Mouse (Mus musculus): Measurements from ENCODE around the gene Dnm3.

Dnm3 gene

DNA sequence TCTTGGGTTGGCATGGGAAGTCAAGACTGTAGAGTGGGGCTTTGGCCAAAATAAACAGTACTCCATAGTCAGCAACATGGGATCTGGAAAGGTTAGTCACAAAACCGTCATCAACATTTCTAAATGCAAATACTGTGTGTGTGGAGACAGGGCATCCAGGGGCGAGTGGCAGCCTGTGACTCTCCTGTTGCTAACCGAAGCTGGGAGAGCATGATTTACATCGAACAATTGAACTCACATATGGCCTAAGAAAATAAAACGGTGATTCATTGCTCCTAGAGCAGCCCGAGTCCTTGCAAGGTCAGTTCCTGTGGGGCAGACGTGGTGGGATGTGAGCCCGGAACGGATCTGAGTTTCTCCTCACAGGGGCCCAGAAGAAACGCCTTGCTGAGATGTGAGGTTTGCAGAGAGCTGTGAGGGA lies 401.2 kb downstream of the Dnm3 start:
- no peak for DNase-seq (ENCODE audit: low spot score in 2 of 2)

DNA sequence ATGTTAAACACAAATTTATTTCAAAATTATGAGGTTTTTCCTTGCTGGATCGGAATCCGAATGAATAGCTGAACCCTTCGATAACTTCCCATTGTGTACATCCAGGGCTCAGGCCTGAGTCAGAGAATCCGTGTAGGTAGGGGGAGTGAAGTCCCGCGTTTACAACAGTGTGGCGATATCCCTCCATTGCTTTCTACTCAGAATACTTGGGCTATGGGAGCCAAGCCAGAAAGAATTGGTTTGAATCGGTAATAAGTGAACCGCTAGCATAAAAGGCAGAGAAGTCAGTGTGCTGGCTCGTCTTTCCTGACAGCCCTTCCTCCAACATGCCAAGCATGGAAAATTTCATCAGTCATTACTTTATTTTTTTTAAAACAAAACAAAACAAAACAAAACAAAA lies 402.0 kb downstream of the Dnm3 start:
- no peak for DNase-seq (ENCODE audit: low spot score in 2 of 2)

DNA sequence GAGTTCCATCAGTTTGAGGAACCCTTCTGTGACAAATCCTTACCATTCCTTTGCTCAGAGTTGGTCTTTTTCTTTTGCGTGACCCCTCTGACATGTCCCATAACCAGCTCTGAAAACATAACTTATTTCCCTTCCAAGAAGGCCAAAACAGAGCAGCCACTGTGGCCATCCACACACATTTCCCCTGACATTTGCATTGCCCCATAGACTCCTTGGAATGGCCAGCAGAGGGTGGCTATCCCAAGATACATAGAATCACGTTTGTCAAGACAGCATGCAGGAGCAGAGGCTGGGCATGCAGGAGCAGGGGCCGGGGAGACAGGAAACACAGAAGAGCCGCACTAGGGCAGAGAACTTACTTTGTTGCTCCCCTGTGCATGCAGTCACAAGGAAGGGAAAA lies 402.4 kb downstream of the Dnm3 start:
- DNase-seq (ENCODE audit: low spot score in 2 of 2): no peak

DNA sequence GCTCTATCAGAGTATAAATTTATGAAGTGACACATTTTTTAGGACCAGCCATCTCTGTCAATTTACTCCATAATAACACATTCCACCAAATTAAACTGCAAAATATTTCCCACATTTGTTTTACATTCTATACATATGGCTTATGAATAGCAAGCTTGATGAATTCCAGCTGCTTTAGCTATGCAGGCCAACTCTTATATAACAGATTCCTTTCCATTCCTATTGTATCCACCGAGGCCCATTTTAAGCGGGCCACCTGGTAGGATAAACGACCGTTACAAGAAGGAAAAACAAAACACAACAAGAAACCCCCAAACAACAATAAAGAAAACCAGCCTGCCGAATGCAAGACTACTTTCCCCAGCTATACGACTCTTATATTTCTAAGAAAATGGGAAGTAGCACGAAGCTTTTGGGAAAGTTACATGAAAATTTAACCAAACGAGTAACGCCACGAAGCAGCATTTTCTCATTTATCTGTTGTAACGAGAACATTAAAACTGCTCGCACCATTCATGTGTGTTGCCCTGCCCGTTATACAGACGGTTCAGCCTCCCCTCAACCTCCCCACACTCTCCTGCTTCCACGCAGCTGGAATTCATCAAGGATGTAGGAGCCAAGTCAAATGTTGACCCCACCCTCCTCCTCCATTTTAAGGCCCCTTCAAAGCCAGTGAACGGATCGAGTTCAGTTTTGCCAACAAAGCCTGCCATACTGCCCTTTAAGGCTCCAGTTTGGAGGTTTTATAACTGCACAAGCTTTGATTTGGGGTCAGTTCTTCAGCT lies 403.0 kb downstream of the Dnm3 start:
- DNase-seq (ENCODE audit: low spot score in 2 of 2): no peak

DNA sequence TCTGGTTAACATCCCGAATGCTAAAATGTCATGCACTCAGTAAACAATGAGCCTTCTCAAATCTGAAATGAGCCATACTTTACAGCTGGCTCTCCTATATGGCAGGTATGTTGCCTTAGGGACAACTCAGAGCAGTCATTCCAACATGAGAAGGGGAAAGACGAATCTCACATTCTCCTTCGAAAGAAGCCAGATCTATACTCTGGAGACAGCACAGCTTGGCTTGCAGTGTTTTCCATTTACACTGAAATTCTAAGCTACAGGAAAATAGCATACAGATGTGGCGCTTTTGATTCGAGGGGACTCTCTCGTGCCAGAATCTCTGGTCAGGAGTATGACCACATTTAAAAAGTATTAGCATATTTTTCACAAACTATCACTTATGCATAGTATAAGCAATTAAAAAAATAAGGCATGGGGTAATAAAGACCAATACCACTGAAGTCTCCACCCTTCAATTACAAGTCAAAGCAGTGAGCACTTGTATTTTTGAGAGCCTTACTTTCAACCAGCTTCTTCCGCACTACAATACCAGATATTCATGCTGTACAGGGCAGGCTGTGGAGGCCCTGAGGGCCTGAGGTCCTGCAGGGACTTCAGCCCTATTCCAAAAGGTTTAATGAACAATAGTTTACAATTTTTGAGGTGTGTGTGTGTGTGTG lies 404.8 kb downstream of the Dnm3 start:
- DNase-seq (ENCODE audit: low spot score in 2 of 2): no peak

DNA sequence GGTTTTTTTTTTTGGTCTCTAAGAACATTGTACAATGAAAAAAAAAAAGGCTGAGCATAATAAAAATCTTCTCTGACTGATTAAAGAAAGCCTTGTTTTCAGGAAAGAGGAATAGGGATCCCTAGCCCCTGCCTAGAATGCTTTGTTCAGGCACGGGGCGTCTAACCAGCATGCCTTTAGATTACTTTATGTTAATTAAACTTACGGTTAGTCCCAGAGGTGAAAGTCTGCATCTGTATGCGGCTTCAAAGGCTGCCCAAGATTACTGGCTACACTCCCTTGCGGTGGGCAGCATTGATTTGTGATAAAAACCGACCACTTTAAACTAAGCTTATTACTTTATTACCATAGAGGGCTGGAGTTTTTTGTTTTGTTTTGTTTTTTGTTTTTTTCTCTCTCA lies 424.2 kb downstream of the Dnm3 start:
- DNase-seq (ENCODE audit: low spot score in 2 of 2): no peak

DNA sequence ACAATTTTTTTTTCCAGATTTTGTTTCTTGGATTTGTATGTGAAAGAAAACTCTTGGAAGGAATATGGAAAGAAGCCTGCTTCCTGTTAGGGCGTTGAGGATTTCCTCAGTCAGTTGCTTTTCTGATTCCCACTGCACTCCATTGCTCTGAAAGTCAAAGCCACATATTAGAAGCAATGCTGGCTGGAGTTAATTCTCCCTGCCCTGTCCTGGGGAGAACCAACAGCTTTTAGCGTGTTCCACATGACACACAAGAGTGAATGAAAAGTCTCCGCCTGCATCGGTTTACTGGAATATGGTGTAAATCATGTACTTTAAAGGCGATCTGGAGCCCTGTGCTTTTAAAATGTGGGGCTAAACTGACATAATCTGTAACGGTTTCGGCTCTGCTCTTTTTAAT lies 424.6 kb downstream of the Dnm3 start:
- DNase-seq (ENCODE audit: low spot score in 2 of 2): no peak

DNA sequence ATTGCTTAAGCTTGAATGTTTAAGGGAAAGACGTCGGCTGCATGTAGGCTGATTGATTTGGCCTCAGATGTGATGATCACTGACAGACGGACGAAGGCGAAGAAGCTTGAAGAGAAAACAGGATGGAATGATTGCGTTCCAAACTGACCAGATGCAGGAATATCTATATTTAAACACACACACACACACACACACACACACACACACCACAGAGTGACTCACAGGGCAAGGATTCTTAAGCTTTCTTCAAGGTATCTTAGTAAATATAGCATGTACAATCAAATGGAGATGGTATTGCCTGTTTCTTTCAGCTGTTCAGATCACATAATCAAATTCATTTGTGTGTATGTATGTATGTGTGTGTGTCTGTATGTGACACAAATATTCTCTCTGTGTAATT lies 425.1 kb downstream of the Dnm3 start:
- no peak for DNase-seq (ENCODE audit: low spot score in 2 of 2)

DNA sequence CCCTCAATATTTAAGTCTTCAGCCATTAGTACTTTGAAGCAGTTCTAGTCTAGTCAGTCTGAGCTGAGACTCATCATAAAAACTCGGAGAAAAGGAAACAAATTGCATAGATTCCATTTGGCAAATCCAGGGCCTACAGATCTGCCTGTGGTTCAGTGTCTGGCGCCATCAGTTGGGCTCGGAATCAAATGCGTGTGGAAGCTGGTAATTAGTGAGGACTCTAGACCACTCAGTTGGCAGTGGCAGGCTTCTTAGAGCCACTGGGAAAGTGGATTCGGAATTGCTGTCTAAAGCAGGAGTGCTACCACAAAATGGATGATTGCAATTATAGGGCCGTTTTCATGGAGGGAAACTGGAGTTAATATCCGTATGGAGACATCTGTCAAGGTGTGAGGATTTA lies 425.7 kb downstream of the Dnm3 start:
- DNase-seq (ENCODE audit: low spot score in 2 of 2): no peak

DNA sequence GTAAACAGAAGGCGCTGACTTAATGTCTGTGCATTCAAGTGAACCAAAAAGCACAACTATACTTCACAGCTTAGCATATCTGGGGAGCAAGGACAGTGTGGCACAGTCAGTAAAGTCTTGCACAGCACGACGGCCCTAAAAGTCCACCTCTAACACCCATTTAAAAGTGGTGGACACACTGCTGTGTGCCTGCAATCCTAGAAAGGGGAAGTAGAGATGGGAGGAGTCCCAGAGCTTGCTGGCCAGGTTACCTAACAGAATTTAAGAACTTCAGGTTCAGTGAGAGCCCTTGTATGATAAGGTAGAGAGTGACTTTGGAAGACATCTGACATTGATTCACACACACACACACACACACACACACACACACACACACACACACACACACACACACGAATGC lies 426.1 kb downstream of the Dnm3 start:
- no peak for DNase-seq (ENCODE audit: low spot score in 2 of 2)

DNA sequence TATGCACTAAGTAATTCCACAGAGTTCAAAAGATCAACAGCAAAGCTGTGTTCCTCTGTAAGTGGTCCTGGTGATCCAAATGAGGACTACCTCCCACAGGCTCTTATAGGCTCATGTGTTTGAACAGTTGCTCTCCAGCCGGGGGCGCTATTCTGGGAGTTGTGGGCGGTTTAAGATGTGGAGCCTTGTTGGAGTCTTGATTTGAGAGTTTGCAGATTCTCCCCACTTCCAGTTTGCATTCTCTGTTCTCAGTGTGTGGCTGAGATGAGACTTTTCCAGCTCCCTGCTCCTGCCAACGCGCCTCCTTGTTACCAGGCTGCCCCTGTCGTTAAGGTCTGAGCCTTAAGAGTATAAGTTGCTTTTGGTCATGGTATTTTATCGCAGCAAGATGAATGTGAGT lies 430.2 kb downstream of the Dnm3 start:
- DNase-seq (ENCODE audit: low spot score in 2 of 2): no peak

DNA sequence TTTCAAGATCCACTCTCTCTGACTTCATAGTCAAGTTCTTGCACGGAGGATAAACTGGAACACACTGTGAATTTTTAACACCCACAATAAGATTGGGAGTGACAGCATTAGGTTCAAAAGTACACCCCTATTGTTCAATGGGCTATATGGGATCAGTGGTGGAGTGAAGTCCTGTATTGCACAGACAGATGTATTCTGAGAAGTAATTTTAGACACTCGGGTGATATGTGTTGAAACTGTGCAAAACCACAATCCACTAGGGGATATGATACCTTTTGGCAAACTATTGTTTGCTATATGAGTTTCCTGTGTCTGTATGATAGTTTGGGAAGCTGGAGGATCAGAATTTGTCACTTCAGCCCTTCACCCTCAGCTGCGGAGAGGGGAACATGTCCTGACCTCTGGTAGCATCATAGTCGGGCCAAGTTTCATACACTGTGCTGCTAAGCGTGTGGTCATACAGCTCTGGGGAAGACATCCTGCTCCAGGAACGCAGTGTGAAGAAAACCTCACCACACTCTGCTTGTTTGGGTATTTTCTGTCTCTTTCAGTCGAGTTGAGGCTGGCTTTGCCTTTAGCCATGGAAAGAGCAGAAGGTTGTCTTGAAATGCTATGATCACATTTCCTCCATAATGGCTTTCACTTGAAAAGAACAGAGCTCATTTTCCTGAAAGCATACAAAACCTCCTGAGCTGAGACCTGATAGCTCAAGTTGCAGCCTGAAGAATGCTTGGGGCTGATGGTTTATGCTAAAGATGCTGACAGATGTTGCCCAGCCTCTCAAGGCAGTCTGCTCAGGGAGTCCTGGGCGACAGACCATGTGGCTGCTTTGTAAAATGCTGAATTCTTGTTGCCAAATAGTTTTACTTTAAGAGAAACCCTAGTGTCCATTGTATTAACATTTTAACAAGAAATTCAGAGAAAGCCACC lies 433.8 kb downstream of the Dnm3 start:
- no peak for DNase-seq (ENCODE audit: low spot score in 2 of 2)

DNA sequence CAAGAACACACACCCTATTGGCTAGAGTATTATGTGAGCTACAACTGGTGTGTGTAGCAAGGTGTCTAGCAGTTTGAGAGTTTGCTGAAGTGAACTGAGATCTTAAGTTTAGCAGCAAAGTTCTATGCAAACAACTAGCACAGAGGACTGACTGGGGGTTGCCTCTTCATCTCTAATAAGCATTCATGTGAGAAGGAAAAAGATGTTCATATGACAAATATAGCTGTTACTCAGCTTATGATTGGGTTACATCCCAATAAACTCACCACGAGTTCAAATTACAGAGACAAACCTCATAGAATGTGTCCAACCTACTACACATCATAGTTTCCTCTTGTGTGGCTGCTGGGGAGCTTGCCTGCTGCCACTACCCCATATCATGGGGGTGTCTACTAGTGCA lies 434.6 kb downstream of the Dnm3 start:
- no peak for DNase-seq (ENCODE audit: low spot score in 2 of 2)

DNA sequence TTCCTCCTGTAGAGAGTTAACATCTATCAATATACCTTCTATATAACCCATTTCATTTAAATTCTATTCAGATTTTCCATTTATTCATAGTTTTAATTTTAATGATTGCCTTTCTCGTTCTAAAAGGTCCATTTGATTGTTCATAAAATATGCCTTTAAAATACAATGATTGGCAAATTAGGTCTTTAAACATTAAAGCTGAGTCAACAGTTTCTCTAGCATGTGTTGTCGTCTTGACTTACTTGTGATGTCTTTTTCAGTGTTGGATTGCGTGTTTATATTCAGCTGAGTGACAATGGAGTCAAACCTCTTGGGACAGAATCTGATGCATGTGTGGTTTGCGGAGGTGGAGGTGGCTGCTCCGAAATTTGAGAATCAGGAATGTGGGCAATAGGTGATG lies 435.4 kb downstream of the Dnm3 start:
- DNase-seq (ENCODE audit: low spot score in 2 of 2): no peak

DNA sequence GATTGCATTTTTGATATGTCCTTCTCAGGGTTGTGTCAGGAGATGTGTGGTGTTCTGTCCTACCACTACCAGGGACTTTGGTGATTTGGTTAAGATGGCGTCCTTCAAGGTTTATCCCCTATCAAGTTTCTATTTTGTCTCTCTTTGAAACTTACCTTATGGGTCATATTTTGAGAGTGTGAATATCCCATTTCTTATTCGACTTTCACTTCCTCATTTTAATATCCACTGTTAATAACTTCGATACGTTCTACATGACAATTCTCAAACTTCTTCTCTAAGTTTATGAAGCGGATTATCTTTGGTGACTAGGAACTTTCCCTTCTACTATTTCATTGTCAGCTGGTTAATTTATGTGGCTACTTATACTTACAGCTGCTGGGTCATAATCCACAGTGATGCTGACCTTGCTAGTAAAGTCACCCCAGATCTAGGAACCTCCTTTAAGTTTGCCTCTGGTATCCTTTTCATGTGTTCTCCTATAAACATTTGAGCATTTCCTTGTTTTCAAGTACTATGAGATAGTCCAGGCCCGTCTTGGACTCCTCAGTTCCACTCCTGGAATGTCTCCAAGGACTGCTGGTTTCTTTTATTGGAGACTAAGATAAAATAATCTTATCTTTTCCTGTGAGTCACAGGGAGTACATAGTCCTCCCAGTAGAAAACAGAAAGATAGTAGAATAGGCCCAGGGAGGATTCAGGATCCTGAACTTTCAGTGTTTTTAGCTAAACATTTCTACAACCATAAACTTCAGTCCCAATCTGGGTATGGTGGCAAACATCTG lies 437.2 kb downstream of the Dnm3 start:
- no peak for DNase-seq (ENCODE audit: low spot score in 2 of 2)

DNA sequence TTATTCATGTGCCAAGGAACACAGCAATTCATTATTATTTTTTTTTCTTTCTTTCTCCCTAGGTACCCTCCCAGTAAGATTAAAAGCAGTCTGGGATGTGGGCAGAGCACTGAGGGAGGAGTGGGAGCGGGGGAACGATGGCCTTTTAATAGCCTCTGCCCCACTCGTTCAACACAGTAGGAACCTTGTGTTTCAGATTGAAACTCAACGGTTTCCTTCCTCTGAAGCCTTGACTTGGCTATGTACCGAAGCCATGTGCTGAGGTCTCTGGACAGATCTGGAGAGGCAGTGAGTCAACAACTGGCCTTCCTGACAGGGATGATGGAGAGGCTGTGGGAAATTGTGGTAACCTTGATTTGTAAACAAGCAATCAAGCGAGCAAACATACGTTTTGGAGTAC lies 438.0 kb downstream of the Dnm3 start:
- no peak for DNase-seq (ENCODE audit: low spot score in 2 of 2)

DNA sequence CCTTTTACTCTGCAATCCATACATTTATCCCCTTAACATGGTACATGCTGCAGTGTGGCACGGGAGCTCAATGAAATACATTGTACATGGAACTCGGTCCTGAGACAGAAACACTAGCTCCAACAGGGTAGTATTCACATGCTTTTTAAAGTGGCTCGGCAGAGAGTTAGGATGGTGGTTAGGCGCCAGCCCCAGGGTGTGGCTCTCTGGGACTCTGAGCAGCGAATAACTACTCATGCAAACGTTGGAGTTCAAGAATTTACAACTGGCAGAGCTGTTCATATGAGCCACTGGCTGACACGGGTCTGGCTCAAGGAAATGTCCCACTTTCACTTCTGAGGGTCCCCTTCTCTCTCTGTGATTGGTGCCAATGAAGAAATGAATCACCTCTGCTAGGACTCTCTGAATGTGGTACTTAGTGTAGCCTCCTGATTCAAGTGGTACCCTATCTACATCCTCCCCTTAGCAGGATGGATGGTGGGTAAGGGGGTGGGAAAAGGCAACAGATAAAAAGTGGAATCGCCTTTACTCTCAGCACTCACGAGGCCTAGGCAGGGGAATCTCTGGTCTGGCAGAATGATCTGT lies 438.7 kb downstream of the Dnm3 start:
- no peak for DNase-seq (ENCODE audit: low spot score in 2 of 2)

DNA sequence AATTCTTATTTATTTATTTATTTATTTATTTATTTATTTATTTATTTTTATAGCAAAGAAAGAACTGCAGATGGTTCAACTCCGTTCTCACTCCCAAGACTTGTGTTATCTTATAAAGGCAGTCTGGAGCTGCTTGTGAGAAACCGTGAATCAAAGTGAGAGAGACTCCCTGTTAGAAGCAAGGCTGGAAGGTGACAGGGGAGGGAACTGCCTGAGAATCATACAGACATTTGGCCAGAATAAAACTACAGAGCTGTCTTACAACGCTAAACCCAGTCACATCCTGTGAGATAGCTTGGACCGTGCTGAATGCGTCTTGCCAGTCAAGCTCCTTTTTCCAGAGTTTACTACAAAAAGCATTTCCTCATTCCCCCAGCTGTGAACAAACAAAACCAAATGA lies 439.4 kb downstream of the Dnm3 start:
- DNase-seq (ENCODE audit: low spot score in 2 of 2): no peak

DNA sequence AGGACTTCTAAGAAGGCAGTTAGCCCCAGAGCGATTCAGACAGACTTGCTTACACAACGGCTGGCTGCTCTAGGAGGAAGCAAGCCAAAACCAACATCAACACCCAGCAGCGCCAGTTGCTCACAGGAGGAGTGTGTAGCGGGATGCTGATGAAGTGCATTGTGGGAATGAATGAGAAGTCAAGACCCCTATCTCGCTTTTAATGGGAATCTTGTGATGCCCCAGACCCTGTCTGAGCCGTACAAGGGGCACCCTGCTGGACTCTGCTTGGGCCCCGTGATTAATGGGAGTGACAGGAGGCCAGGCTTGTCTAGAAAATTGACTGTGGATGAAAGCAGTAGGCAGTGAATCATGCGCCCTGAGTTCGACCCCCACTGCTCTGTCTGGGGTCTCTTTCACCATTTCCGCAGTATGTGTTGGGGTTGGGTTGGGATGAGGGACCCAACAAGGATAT lies 439.8 kb downstream of the Dnm3 start:
- no peak for DNase-seq (ENCODE audit: low spot score in 2 of 2)

DNA sequence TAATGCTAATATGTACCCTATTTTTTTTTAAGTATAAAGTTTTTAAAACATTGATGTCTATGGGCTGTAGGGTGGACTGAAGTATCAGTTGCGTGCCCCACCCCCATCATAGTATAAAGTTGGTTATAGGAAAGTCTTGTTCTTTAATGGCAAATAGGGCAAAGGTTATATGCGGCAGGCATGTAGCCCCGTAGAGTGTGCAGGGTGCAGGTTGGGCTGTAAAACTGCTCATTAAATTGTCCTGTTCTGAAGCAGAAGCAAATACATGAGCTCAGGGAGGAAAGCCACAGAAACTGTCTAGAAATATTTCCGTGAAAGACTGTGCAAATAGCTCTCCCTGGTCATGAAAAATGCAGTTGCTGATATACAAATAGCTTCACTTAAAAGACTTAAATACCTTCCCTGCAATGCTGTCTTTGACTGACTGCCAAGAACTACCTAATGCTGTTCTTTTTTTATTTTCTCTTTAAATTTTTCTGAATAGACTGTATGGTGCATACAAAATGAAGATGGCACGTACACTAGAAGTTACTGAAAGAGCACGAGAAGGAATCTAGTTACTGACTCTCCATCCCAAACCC lies 440.6 kb downstream of the Dnm3 start:
- DNase-seq (ENCODE audit: low spot score in 2 of 2): no peak

DNA sequence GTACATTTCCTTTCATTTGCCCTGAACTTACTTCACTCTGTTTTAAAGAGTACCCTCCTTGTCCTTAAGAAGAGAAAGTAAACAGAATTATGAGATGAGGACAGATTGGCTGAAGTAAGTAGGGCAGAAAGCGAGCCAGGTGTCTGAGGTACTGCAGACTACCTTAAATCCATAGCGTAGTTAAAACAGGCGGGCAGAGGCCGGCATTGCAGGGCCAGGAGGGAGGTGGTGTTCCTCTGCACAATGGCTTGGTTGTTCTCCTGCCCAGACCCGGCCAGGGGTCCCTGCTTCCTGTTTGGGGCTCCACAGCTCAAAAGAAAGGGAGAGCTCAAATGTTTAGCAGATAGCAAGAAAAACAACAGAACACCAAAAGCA lies 441.4 kb downstream of the Dnm3 start:
- DNase-seq (ENCODE audit: low spot score in 2 of 2): no peak
